Mouse (Mus musculus): ENCODE measurements around the gene Ddah1. TPM values are rescaled to one million over a fixed set of nuclear protein-coding genes. Genes with fewer than 3 reads are reported as not detected.

The Ddah1 gene
- polyA plus RNA-seq, 1 experiment: not detected

DNA sequence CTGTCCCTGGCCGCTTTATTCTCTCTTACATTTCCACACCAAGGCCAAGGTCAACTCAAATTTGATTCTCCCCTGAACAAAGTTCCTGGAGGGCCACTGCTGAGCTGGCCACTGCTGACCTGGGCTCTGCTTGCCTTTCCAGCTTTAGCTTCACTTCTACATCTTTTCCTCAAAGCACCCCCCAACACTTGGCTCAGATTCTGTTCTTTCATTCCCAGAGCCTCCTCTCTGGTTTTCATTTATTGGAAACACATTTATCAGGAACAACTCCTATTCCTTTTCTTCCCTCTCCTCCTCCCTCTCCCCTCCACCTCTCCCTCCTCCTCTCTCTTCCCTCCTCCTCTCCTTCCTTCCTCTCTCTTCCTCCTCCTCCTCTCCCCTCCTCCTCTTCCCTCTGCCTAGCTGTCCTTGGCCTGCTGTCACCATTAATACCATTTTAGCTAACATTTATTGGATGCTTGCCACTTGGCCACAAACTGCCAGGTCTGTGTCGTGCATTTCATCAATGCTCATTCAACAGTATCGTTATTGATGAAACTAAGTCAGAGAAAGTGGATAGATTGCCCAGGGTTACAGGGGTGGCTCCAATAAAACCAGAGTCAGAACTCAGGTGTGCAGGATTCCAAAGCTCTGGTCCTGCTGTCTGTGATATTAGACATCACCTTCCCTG, 3.2 kb downstream of the Ddah1 start:
- Histone ChIP-seq H3K27me3 (replicated peaks) (peaks cover 54% of the 10 kb centered on the region), H3K36me3 (replicated peaks; ENCODE audit: low read length) (no peaks in the 10 kb centered on the region), H3K4me1 (peaks cover 12% of the 10 kb centered on the region), H3K9me3 (peaks cover 9% of the 10 kb centered on the region; the same call in 1 of the 2 replicates), H3K4me3 (replicated peaks) (no peak overlapping the region)
- no peak for TF ChIP-seq GATA1 (IDR thresholded peaks at IDR 0.05; ENCODE audit: borderline replicate concordance, low read length)
- no peak for TF ChIP-seq FLI1 (IDR thresholded peaks at IDR 0.05; ENCODE audit: low read length)

DNA sequence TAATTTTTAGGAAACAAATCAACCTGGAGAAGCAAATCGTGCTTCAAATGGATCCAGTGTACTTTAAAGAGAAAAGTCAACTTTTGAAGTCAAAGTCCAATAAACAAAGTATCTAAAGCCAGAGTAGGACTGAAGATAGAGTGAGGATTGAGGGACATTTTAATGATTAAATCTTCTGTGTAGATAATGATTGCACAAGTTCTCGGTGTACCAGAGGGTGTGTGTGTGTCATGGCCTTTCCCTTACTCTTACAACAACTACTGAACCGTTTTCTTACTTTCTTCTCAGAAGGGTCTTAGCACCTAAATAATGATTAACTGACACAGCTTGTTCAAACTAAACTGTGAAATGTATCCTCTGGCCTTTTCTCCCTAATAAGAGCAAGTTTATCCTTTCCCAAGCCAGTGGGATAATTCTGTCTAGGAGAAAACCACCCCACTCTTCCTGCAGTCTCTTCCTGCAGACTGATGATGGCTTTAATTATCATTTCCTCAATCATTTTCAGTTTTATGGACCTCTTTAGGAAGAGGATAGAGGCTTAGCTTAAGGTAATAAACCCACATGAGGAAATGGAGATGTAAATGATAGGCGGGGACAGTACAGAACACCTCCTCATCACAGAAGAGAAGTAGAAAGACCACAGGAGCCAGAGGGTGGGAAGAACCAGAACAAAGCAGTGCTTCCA, 4.6 kb downstream of the Ddah1 start:
- Histone ChIP-seq H3K4me3 (replicated peaks) (no peak overlapping the region), H3K36me3 (replicated peaks; ENCODE audit: low read length) (no peaks in the 10 kb centered on the region), H3K27me3 (replicated peaks) (peaks cover 40% of the 10 kb centered on the region), H3K9me3 (peaks cover 11% of the 10 kb centered on the region; the same call in 1 of the 2 replicates), H3K4me1 (peaks cover 12% of the 10 kb centered on the region)
- TF ChIP-seq FLI1 (IDR thresholded peaks at IDR 0.05; ENCODE audit: low read length) (no peak), GATA1 (IDR thresholded peaks at IDR 0.05; ENCODE audit: borderline replicate concordance, low read length) (no peak)

DNA sequence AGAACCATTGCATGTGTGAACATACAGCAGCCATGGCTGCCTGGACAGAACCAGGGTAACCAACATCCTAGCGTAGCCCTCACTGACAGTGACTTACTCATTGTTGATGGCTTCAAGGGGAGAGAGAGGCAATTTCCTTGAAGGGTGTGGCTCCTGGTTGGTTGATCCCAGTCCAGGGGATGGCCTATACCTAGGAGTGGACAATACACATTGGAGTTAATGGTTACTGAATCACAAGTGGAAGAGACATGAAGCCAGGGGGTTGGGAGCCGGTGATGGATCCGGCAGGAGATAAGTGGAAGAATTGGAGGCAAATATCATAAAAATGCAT, 5.1 kb downstream of the Ddah1 start:
- Histone ChIP-seq H3K36me3 (replicated peaks; ENCODE audit: low read length) (no peaks in the 10 kb centered on the region), H3K4me1 (peaks cover 8% of the 10 kb centered on the region), H3K27me3 (replicated peaks) (peaks cover 35% of the 10 kb centered on the region), H3K9me3 (peaks cover 11% of the 10 kb centered on the region; the same call in 1 of the 2 replicates), H3K4me3 (replicated peaks) (no peak overlapping the region)
- no peak for TF ChIP-seq GATA1 (IDR thresholded peaks at IDR 0.05; ENCODE audit: borderline replicate concordance, low read length)
- no peak for TF ChIP-seq FLI1 (IDR thresholded peaks at IDR 0.05; ENCODE audit: low read length)

DNA sequence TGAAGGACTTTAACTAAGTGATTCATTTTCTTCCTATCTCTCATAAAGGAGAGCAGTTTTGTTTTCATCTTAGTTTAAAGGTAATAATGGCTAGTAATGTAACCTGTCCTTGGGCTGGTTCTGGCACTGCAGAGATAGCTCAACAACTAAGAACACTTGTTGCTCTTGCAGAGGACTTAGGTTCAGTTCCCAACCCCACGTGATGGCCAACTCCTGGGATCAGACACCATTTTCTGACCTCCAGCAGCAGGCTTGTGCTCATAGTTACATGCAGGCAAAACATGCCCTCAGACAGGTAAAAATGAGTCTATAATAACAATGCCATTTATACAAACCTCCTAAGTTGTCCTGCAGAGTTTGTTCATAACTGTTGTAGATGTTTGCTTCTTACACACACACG, 5.9 kb downstream of the Ddah1 start:
- Histone ChIP-seq H3K9me3 (peaks cover 11% of the 10 kb centered on the region; the same call in 1 of the 2 replicates), H3K4me1 (no peaks in the 10 kb centered on the region), H3K4me3 (replicated peaks) (no peak overlapping the region), H3K27me3 (replicated peaks) (peaks cover 27% of the 10 kb centered on the region), H3K36me3 (replicated peaks; ENCODE audit: low read length) (no peaks in the 10 kb centered on the region)
- TF ChIP-seq FLI1 (IDR thresholded peaks at IDR 0.05; ENCODE audit: low read length): no peak

DNA sequence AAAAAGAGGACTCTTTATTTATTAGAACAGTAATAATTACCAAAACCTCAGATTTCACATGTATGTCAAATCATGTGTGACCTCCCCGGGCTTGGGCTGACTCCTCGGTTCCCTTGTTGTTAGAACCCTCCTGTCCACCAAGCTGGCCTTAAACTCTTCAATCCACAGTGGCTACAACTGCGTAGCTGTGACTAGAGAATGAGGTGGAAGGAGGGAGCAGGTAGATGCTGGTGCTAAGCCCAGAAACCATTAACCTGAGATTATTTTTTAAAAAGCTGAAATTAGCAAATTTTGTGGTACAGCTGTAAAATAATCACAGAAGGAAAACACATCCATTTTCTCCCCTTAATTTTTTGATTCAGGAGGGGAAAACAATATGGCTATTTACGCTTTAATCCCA, 10.0 kb downstream of the Ddah1 start:
- no peaks in the 10 kb centered on the region for H3K36me3 ChIP-seq (replicated peaks; ENCODE audit: low read length)
- H3K9me3 ChIP-seq: 0 out of 2 replicates have a peak, but pooled peaks cover 6% of the 10 kb centered on the region
- no peak overlapping the region for H3K4me3 ChIP-seq (replicated peaks)
- H3K27me3 ChIP-seq (replicated peaks): peaks cover 5% of the 10 kb centered on the region
- no peaks in the 10 kb centered on the region for H3K4me1 ChIP-seq
- TF ChIP-seq FLI1 (IDR thresholded peaks at IDR 0.05; ENCODE audit: low read length): no peak
- TF ChIP-seq GATA1 (IDR thresholded peaks at IDR 0.05; ENCODE audit: borderline replicate concordance, low read length): no peak

DNA sequence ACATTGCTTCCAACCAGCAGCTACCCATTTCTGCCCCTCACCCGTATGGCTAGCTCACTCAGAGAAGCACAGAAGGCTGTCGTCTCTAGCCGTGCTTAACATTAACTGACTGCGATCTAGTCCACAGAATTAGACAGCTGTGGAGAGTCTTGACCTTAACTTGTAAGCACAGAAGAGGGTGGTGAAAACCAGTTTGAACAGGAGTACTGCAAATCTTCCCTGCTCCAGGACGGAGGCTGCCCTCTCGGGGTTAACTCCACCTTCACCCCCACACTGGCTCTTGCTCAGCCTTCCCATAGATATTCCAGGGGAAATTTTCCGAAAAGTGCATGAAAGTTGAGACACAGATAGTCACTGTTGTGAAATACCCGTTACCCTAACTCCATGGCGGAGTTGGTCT, 14.9 kb downstream of the Ddah1 start:
- no peak for TF ChIP-seq GATA1 (IDR thresholded peaks at IDR 0.05; ENCODE audit: borderline replicate concordance, low read length)
- TF ChIP-seq FLI1 (IDR thresholded peaks at IDR 0.05; ENCODE audit: low read length): no peak
- H3K9me3 ChIP-seq: peaks cover 9% of the 10 kb centered on the region; the same call in 1 of the 2 replicates
- no peaks in the 10 kb centered on the region for H3K4me1 ChIP-seq
- no peak overlapping the region for H3K4me3 ChIP-seq (replicated peaks)
- H3K27me3 ChIP-seq (replicated peaks): no peaks in the 10 kb centered on the region
- H3K36me3 ChIP-seq (replicated peaks; ENCODE audit: low read length): no peaks in the 10 kb centered on the region

DNA sequence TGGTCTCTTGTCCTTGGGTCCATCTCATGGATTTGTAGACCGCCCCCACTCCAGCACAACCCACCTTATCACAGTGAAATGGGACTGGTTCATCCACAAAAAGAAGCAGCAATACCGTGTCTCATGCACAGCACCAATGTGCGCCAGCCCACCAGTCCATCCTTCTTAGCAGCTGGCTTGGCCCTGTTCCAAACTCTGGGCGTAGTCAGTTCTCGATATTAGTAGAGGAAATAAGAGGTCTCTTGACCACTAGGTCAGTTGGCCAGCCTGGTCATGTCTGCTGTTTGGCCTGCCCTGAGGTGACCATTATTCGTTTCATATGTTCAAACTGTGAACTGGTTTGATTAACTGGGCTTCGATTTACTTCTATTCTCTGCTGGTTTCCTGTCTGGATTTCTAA, 15.9 kb downstream of the Ddah1 start:
- Histone ChIP-seq H3K36me3 (replicated peaks; ENCODE audit: low read length) (no peaks in the 10 kb centered on the region), H3K4me1 (no peaks in the 10 kb centered on the region), H3K27me3 (replicated peaks) (peaks cover 2% of the 10 kb centered on the region), H3K4me3 (replicated peaks) (no peak overlapping the region), H3K9me3 (peaks cover 9% of the 10 kb centered on the region; the same call in 1 of the 2 replicates)
- no peak for TF ChIP-seq GATA1 (IDR thresholded peaks at IDR 0.05; ENCODE audit: borderline replicate concordance, low read length)
- TF ChIP-seq FLI1 (IDR thresholded peaks at IDR 0.05; ENCODE audit: low read length): no peak

DNA sequence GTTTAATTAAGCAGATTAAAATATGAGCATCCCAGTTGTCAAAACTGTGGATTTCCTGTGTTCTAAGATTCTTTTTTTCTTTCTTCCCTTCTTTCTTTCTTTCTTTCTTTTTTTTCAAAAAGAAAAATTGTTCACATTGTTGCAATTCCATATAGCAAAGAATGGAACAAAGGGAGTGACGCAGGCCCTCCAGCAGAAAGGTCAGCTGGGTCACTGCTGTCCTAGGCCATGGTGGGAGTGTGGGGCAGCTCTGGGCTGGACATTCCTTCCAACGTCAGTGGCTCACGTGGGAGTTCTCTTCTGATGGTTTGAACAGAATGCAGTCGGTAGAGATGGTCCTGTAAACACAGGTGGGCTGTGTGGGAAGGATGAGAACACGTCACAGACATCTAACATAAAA, 16.8 kb downstream of the Ddah1 start:
- no peaks in the 10 kb centered on the region for H3K4me1 ChIP-seq
- no peaks in the 10 kb centered on the region for H3K36me3 ChIP-seq (replicated peaks; ENCODE audit: low read length)
- peaks cover 2% of the 10 kb centered on the region for H3K27me3 ChIP-seq (replicated peaks)
- TF ChIP-seq GATA1 (IDR thresholded peaks at IDR 0.05; ENCODE audit: borderline replicate concordance, low read length): no peak
- TF ChIP-seq FLI1 (IDR thresholded peaks at IDR 0.05; ENCODE audit: low read length): no peak
- peaks cover 9% of the 10 kb centered on the region; the same call in 1 of the 2 replicates for H3K9me3 ChIP-seq
- H3K4me3 ChIP-seq (replicated peaks): no peak overlapping the region

DNA sequence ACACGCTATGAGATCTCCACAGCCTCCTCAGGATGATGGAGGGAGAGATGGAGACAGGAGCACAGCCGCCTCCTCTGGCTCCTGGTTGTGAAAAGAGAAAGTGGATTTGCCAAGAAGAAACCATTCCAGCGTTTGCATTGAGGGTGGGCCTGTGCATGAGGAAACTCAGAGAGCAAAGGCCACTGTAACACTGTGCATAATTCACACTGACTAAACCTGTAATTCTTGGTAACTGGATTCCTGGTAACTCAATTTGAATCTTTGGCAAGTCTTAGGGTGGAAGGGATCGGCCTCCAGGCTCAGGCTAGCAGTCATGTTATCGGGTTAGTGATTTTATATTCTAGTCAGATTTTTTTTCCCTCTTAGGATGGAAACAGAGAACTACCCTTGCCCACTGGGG, 17.4 kb downstream of the Ddah1 start:
- TF ChIP-seq GATA1 (IDR thresholded peaks at IDR 0.05; ENCODE audit: borderline replicate concordance, low read length) (no peak), FLI1 (IDR thresholded peaks at IDR 0.05; ENCODE audit: low read length) (no peak)
- H3K9me3 ChIP-seq: peaks cover 9% of the 10 kb centered on the region; the same call in 1 of the 2 replicates

DNA sequence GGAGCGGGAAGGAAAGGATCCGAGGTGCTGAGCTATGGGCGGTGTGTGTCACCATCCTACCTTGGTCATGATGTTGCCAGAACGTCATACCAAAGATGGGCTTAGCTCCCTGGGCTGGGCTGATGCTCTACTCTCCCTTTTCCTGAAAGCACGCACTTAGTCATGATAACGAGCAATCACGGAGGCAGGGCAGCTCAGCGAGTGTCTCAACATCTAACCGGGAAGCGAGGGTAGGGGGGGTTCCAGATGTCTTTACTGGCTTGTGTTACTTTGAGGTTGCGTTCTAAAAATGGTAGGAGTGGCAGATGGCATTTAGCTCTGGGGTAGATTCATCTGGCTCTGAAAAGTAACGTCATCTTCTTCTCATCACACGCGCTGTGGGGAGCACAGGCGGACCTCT, 18.5 kb downstream of the Ddah1 start:
- H3K27me3 ChIP-seq (replicated peaks): peaks cover 2% of the 10 kb centered on the region
- H3K4me3 ChIP-seq (replicated peaks): no peak overlapping the region
- peaks cover 9% of the 10 kb centered on the region; the same call in 1 of the 2 replicates for H3K9me3 ChIP-seq
- no peak for TF ChIP-seq FLI1 (IDR thresholded peaks at IDR 0.05; ENCODE audit: low read length)
- TF ChIP-seq GATA1 (IDR thresholded peaks at IDR 0.05; ENCODE audit: borderline replicate concordance, low read length): no peak
- no peaks in the 10 kb centered on the region for H3K36me3 ChIP-seq (replicated peaks; ENCODE audit: low read length)
- H3K4me1 ChIP-seq: no peaks in the 10 kb centered on the region

More for the DNA sequence above, 17.4 kb downstream of the Ddah1 start:
- Histone ChIP-seq H3K4me1 (no peaks in the 10 kb centered on the region), H3K27me3 (replicated peaks) (peaks cover 2% of the 10 kb centered on the region), H3K36me3 (replicated peaks; ENCODE audit: low read length) (no peaks in the 10 kb centered on the region), H3K4me3 (replicated peaks) (no peak overlapping the region)

Data from megakaryocyte, embryonic 14.5 days (primary cell).